ENCODE assay signal across 16 mouse cellular contexts in genomic region chr4:138628256-138628655, GRCm38 (mm10). TPM values are rescaled to one million over a fixed set of nuclear protein-coding genes. Genes with fewer than 3 reads are reported as not detected.
"Had no signal": no experiment of that assay in that cellular context is flagged by ENCODE, and none has a peak within 500 bp of the region (broad histone marks: within the 10 kb centered on the region; RNA-seq: fewer than 3 reads in every experiment).

No protein-coding gene starts in this region.

- ATAC-seq: liver, postnatal 0 days; midbrain, embryonic 15.5 days had no signal

- H3K4me3 ChIP-seq: left cerebral cortex, adult 2 months; limb, embryonic 15.5 days; liver, embryonic 13.5 days; lung, embryonic 15.5 days; megakaryocyte, embryonic 14.5 days; midbrain, embryonic 15.5 days; neural tube, embryonic 12.5 days had no signal

- H3K36me3 ChIP-seq: limb, embryonic 15.5 days; liver, embryonic 13.5 days; lung, embryonic 15.5 days; midbrain, embryonic 15.5 days; neural tube, embryonic 12.5 days had no signal

- H3K9ac ChIP-seq: hindbrain, embryonic 14.5 days; limb, embryonic 15.5 days; liver, embryonic 13.5 days; liver, postnatal 0 days; lung, embryonic 15.5 days; midbrain, embryonic 15.5 days; neural tube, embryonic 12.5 days had no signal

- H3K27ac ChIP-seq: hindbrain, embryonic 14.5 days; left cerebral cortex, adult 2 months; limb, embryonic 15.5 days; liver, embryonic 13.5 days; lung, embryonic 15.5 days; macrophage; midbrain, embryonic 15.5 days; neural tube, embryonic 12.5 days had no signal

- DNase-seq: liver, embryonic 13.5 days; liver, postnatal 0 days; lung, postnatal 14 days; retina, postnatal 1 day; right cerebral cortex, postnatal 4 days; thymus, postnatal 4 days had no signal

- H3K4me1 ChIP-seq: limb, embryonic 15.5 days; liver, embryonic 13.5 days; lung, embryonic 15.5 days; megakaryocyte, embryonic 14.5 days had no signal

- H3K4me2 ChIP-seq: hindbrain, embryonic 14.5 days; limb, embryonic 15.5 days; liver, embryonic 13.5 days; lung, embryonic 15.5 days; midbrain, embryonic 11.5 days; midbrain, embryonic 15.5 days; neural tube, embryonic 12.5 days had no signal

- H3K9me3 ChIP-seq: limb, embryonic 15.5 days; liver, embryonic 13.5 days; lung, embryonic 15.5 days; midbrain, embryonic 15.5 days; neural tube, embryonic 12.5 days had no signal

- H3K27me3 ChIP-seq: limb, embryonic 15.5 days; liver, embryonic 13.5 days; lung, embryonic 15.5 days; midbrain, embryonic 15.5 days; neural tube, embryonic 12.5 days had no signal

RNA-seq across cellular contexts. Expression of gene Vwa5b1, which starts 7.4 kb away (rescaled TPM):
- polyA plus RNA-seq: liver, embryonic 13.5 days; liver, postnatal 0 days; macrophage; spleen, adult 2 months had no signal
